Mouse (Mus musculus): ENCODE results near the gene Rnf41. TPM values are rescaled to one million over a fixed set of nuclear protein-coding genes. Genes with fewer than 3 reads are reported as not detected.
A peak's percentile ranks its signal among the peaks of the same experiment; 100 is the strongest.

The Rnf41 gene
- polyA plus RNA-seq, 1 experiment: 18.3 TPM

DNA sequence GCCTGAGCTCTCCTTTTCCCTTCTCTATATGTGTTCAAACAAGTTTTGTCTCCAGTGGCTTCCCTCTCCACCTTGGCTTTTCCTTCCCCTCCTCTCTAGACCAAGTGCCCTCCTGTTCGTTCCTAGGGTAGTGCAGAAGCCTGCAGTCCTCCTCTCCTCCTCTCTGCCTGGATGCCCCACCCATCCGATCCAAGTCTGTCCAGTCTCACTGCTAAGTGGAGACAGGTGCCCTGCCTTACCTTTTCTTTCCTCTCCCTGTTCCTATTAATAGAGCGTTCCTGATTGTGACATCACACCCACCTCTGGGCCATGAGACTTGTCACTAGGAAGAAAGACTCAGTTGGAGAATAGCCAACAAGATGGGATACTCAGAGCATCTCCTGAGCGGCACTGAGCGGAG, 3.4 kb downstream of the Rnf41 start:
- DNase-seq (ENCODE audit: low read depth, low spot score): no peak
- 53% methylated on average over 5 of the region's 5 CpGs for WGBS

DNA sequence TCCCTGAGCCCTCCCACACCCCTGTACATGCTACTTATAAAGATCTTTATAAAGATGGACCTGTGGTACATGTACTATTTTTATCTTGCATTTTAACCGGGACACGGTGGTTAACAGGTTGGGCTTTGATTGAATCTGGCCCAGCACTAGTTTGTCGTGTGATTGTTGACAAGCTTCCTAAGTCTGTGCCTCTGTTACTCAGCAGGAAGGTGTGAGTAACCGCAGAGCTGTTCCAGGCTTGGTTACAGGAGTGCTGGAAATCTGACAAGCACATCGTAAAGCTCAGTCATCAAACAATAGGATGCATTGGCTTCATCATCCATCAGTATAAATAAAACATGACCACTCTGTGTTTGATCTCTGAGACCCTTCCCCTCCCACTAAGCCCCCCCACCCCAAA, 11.0 kb downstream of the Rnf41 start:
- WGBS: 60% methylated on average over 5 of the region's 5 CpGs
- no peak for DNase-seq (ENCODE audit: low read depth, low spot score)

- WGBS: 38% methylated on average over 7 of the region's 7 CpGs
- no peak for DNase-seq (ENCODE audit: low read depth, low spot score)
Observed at GRCm38 (mm10) chr10:128424604-128425003, 13.1 kb downstream of the Rnf41 start.

- DNase-seq (ENCODE audit: low read depth, low spot score): no peak
- WGBS: 83% methylated on average over 3 of the region's 3 CpGs
Observed at GRCm38 (mm10) chr10:128425260-128425659, 13.8 kb downstream of the Rnf41 start.

GRCm38 (mm10) chr10:128429052-128429451, 17.6 kb downstream of the Rnf41 start:
- WGBS: 72% methylated on average over 5 of the region's 5 CpGs
- DNase-seq (ENCODE audit: low read depth, low spot score): no peak

GRCm38 (mm10) chr10:128429454-128429853, 18.0 kb downstream of the Rnf41 start:
- no peak for DNase-seq (ENCODE audit: low read depth, low spot score)
- 82% methylated on average over 4 of the region's 4 CpGs for WGBS

GRCm38 (mm10) chr10:128433417-128433816, 22.0 kb downstream of the Rnf41 start:
- no peak for DNase-seq (ENCODE audit: low read depth, low spot score)
- WGBS: 71% methylated on average over 2 of the region's 2 CpGs

- no peak for DNase-seq (ENCODE audit: low read depth, low spot score)
- WGBS: 67% methylated on average over 10 of the region's 10 CpGs
Observed at GRCm38 (mm10) chr10:128434681-128435080, 23.2 kb downstream of the Rnf41 start.

DNA sequence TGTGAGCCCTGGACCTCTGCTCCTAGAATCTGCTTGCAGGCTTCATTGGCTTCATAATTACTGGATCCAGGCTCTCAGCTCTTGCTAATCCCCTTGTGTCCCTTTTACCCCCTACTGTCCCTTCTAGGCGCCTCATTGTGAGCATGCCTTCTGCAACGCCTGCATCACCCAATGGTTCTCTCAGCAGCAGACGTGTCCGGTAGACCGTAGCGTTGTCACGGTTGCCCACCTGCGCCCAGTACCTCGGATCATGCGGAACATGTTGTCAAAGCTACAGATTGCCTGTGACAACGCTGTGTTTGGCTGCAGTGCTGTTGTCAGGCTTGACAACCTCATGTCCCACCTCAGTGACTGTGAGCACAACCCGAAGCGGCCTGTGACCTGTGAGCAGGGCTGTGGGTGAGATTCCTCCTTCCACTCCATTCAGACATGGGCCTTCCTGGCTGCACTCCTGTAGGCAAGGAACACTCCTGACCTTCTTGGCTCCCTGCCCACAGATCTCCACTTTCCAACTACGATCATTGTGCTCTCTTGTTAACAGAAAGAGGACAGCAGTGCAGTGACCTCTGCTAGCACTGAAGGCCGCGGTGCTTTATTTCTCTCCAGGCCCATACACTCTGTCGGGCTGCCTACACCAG, 23.8 kb downstream of the Rnf41 start:
- DNase-seq (ENCODE audit: low read depth, low spot score): no peak
- 82% methylated on average over 17 of the region's 17 CpGs for WGBS

DNA sequence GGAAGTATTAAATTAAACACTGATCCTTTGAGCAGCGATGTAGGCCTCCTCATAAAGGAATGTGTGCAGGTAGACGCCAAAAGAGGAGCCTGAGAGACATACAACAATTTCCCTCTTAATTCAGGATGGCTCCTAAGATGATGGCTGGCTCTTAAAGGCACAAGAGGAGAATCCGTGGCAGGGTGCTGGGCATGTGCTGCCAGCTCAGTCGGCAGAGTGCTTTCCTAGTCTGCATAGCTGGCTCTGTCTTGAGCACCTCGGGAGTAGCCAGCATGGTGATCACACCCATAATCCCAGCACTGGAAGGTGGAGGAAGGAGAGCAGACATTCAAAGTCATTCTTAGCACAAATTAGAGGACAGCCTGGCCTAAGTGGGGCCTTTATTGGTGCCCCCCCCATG, 24.4 kb downstream of the Rnf41 start:
- no peak for DNase-seq (ENCODE audit: low read depth, low spot score)
- WGBS: 76% methylated on average over 5 of the region's 5 CpGs

- no peak for DNase-seq (ENCODE audit: low read depth, low spot score)
- 84% methylated on average over 8 of the region's 8 CpGs for WGBS
Observed at GRCm38 (mm10) chr10:128436376-128436775, 24.9 kb downstream of the Rnf41 start.

DNA sequence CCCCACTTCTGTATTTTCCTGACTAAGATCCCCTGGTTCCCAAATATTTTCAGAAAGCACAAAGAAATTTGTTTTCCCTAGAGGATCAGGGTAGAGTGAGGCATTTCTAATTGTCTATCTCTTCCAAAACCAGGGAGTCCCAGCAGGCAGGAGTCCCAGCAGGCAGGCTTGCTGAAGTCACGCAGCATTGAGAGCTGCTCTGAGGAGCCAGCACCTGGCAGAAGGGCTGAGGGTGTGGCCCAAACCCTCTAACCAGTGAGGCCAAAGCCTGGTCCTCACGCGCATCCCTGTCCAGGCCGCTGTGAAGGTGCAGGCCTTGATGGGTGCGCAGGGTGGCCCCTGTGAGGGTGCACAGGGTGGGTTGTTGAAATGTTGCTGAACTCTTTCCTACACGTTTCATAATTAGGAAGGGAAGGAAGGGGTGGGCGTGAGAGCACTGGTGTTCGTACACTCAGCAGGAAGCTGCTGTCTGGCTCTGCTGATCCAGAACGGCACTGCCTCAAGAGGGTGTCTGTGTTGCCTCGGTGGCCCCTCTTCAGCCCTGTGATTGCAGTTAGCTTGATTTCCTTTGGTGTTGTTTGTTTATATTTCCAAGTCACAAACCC, 27.3 kb downstream of the Rnf41 start:
- no peak for DNase-seq (ENCODE audit: low read depth, low spot score)
- 67% methylated on average over 10 of the region's 10 CpGs for WGBS

GRCm38 (mm10) chr10:128440407-128440806, 28.9 kb downstream of the Rnf41 start:
- no peak for DNase-seq (ENCODE audit: low read depth, low spot score)

DNA sequence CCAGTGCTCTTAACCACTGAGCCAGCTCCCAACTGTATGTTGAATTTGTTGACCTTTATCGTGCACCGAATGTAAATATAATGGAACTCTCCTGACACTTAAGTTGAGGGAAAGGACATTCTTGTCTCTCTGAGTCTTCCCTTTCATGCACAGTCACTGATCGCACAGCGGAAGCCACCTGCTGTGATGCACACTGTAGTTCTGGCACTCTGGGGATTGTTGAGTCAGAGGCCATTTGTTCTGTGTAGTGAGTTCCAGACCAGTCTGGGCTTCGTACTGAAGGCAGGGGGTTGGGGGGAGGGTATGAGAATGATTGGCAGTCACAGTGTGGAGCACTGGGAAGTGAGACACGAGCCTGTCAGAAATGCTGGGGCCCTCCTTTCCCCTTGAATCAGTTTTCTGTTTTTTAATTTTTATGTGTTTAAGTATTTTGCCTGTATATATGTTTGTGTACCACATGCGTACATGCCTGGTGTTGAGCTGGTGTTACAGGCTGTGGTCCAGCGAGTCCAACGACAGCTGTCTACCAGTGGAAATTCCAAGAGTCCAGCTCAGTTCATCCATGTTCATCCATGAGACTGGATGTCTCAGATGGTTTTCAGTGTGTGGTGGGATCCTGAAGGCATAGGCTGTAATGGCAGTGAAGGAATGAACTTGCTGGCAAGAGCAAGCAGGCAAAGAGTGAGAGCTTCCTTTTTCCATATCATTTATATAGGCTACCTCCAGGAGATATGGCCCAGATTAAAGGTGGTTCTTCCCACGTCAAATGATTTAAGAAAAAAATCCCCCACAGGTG, 30.1 kb downstream of the Rnf41 start:
- DNase-seq (ENCODE audit: low read depth, low spot score): no peak
- WGBS: 88% methylated on average over 10 of the region's 10 CpGs

More at GRCm38 (mm10) chr10:128440407-128440806, 28.9 kb downstream of the Rnf41 start:
- 46% methylated on average over 10 of the region's 10 CpGs for WGBS

DNA sequence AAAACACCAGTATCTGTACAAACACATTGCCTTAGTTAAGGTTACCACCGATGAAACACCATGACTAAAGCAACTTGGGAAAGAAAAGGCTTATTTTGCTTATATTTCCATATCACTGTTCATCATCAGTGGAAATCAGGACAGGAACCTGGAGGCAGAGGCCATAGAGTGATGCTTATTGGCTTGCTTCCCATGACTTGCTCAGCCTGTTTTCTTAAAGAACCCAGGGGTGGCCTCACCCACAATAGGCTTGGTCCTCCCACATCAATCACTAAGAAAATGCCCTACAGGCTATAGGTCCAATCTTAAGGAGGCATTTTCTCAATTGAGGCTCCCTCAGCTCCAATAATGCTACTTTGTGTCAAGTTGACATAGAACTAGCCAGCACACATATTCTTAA, 31.3 kb downstream of the Rnf41 start:
- 86% methylated on average over 1 of the region's 1 CpGs for WGBS

DNA sequence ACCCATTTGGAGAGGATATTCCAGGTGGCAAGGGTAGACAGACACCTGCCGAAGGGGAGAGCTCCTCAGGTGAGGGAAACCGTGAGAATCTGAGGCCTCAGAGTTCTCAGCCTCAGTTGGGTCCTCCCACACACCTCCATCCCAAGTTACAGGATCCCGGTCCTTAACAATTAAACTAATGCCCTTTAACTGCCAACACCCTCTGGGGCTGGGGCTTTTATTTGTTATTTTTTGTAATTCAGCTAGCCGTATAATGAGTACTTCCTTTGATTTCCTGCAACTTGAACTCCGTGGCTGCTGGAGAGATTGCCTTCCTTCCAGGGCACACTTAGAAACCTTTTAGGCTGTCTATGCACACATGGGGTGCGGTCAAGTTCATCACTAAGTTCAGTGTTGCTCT, 32.9 kb downstream of the Rnf41 start:
- no peak for DNase-seq (ENCODE audit: low read depth, low spot score)
- WGBS: 39% methylated on average over 6 of the region's 6 CpGs

More for the DNA sequence above, 31.3 kb downstream of the Rnf41 start:
- DNase-seq (ENCODE audit: low read depth, low spot score): no peak

DNA sequence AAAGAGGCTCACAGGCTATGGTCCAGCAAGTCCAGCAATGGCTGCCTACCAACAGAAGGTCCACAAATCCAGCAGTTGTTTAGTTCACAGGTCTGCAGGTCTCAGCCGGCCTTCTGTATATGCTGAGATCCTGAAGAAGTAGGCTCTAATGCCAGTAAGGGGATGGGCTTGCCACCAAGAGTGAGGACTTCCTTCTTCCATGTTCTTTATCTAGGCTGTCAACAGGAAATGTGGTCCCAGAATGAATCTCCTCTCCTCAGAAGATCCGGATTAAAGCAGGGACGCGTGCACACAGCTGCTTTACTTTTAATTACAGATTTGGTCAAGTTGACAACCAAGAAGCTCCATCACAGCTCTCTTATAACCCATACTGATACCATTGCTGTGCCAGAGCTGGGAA, 34.0 kb downstream of the Rnf41 start:
- no peak for DNase-seq (ENCODE audit: low read depth, low spot score)
- 71% methylated on average over 4 of the region's 4 CpGs for WGBS

GRCm38 (mm10) chr10:128451014-128451413, 39.6 kb downstream of the Rnf41 start:
- DNase-seq (ENCODE audit: low read depth, low spot score): no peak
- WGBS: 77% methylated on average over 6 of the region's 6 CpGs

GRCm38 (mm10) chr10:128454471-128454870, 43.0 kb downstream of the Rnf41 start:
- WGBS: 74% methylated on average over 3 of the region's 3 CpGs
- no peak for DNase-seq (ENCODE audit: low read depth, low spot score)

- DNase-seq (ENCODE audit: low read depth, low spot score): peak; percentile 57
- WGBS: 2% methylated on average over 6 of the region's 6 CpGs
Observed at GRCm38 (mm10) chr10:128455280-128455679, 43.8 kb downstream of the Rnf41 start.

- 94% methylated on average over 6 of the region's 6 CpGs for WGBS
- DNase-seq (ENCODE audit: low read depth, low spot score): no peak
Observed at GRCm38 (mm10) chr10:128457676-128458075, 46.2 kb downstream of the Rnf41 start.
